Mouse (Mus musculus): ENCODE measurements at regions not wholly inside any gene's neighbourhood (a gene's known extent, or its start where the extent isn't known, plus 50 kb on each side); places are given as distances from the start of the nearest gene placed in this dataset.

GRCm38 (mm10) chr4:105459991-105460688 lies 303.0 kb downstream of the Plpp3 start:
- no peak for DNase-seq (ENCODE audit: low spot score in 2 of 2)

DNA sequence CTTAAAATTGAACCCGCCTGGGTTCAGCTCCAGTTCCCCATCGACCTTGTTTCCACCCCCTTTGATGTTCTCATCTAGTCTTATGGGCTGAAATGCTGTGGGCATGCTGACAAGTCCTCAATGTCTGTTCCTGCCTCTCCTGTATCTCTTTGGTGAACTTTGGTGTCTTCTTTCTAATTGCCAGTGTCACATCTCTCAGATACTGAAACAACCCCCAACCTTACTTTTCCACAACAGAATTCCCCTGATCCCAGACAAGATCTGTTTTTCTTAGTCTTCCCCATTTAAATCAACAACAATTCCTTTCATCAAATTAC lies 303.5 kb downstream of the Plpp3 start:
- no peak for DNase-seq (ENCODE audit: low spot score in 2 of 2)

DNA sequence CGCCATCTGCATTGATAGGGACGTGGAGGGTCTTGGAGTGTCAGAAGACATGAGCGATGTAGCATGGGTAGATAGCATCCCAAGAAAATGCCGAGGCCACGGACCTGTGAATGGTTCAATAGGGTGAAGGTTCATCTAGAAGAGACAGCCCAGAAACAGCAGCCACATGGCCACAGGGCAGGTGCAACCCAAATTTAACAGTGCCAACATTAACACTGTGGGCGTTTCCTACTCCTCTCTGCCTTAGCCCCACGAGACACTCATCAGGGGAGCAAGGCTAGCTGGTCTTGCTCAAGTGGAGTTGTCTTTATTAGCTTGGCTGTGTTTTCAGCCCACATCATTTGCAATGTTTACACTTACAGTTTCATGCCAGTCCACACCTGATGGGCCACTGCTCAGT lies 310.7 kb downstream of the Plpp3 start:
- no peak for DNase-seq (ENCODE audit: low spot score in 2 of 2)

GRCm38 (mm10) chr4:105469300-105469821 lies 312.2 kb downstream of the Plpp3 start:
- no peak for DNase-seq (ENCODE audit: low spot score in 2 of 2)

DNA sequence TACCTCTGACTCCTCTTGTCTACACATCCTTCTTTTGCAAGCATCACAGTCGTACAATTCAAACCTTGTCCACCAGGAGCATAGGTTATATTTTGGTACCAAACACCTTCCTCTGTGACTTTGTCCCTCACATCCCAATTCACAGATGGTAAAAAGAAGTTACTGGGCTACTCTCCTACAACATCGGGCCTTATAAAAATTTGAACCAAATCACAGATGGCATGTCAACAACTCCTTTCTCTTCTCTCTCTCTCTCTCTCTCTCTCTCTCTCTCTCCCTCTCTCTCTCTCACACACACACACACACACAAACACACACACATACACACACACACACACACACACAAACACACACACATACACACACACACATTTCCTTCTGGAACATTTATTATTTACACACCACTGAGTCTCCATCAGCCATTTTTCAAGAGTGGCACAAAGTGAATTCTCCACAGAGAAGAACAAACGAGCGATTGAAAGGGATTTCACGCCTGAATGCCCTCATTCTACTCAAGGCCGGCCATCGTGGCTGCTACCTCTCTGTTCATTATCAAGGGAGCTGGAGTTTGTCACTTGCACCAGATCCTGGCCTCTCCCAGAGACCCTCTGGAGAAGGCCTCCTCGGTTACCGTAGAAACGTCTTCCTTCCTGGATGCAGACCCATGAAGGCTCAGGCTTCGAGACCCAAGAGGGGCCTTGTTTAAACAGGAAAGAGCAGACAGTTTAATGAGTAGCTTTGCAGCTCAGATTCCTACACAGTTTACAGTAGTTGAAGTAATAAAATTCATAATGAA lies 314.7 kb upstream of the Gm12728 start:
- peak; percentile 24 to 54 for DNase-seq (ENCODE audit: low spot score in 2 of 2)

- DNase-seq (ENCODE audit: low spot score in 2 of 2), result no peak
Measured at GRCm38 (mm10) chr4:105476332-105476731, 313.3 kb upstream of the Gm12728 start.

- DNase-seq (ENCODE audit: low spot score in 2 of 2), result no peak
Measured at GRCm38 (mm10) chr4:105486376-105486775, 303.3 kb upstream of the Gm12728 start.

GRCm38 (mm10) chr4:105496176-105496575 lies 293.5 kb upstream of the Gm12728 start:
- DNase-seq (ENCODE audit: low spot score in 2 of 2), result no peak

DNA sequence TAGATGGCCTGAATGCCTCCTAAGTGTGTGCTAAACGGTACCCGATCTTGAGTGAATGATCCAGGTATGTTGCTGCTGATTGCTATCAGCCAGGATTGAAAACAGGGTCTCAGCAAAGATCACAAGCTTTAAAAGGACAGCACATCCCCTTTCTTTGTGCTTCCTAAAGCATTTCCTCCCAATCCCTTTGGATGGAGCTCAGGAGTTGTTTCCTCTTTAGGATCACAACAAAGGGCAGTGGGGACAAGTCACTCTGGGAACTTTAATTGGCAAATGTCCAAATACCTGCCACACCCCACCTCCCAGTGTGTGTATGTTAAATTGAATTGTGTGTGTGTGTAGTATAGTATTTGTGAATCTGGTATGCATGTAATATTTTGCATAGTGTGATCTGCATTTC lies 283.5 kb upstream of the Gm12728 start:
- DNase-seq (ENCODE audit: low spot score in 2 of 2), result no peak

GRCm38 (mm10) chr4:105507221-105507620 lies 282.4 kb upstream of the Gm12728 start:
- no peak for DNase-seq (ENCODE audit: low spot score in 2 of 2)

GRCm38 (mm10) chr4:105509091-105509490 lies 280.6 kb upstream of the Gm12728 start:
- no peak for DNase-seq (ENCODE audit: low spot score in 2 of 2)

GRCm38 (mm10) chr4:105510406-105510805 lies 279.3 kb upstream of the Gm12728 start:
- DNase-seq (ENCODE audit: low spot score in 2 of 2), result no peak

- no peak for DNase-seq (ENCODE audit: low spot score in 2 of 2)
Measured at GRCm38 (mm10) chr4:105525135-105525534, 264.5 kb upstream of the Gm12728 start.

GRCm38 (mm10) chr4:105526755-105527154 lies 262.9 kb upstream of the Gm12728 start:
- no peak for DNase-seq (ENCODE audit: low spot score in 2 of 2)

DNA sequence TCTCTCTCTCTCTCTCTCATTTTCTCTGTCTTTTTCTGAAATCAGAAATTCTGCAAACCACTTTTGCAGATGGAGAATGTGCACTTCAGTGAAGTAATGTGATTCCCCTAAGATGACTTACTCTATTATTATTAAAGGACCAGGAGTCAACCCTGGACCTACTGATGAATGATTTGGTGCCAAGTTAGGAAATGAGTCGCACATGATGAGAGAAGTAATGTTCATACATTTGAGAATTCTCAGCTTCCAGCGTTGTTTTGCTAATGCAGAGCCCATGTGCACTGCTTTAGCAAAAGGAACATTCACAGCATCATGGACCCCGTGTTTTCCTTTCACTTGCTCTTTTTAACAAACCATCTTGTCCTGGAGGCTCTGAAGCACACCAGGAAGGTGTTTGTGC lies 262.4 kb upstream of the Gm12728 start:
- DNase-seq (ENCODE audit: low spot score in 2 of 2), result no peak

DNA sequence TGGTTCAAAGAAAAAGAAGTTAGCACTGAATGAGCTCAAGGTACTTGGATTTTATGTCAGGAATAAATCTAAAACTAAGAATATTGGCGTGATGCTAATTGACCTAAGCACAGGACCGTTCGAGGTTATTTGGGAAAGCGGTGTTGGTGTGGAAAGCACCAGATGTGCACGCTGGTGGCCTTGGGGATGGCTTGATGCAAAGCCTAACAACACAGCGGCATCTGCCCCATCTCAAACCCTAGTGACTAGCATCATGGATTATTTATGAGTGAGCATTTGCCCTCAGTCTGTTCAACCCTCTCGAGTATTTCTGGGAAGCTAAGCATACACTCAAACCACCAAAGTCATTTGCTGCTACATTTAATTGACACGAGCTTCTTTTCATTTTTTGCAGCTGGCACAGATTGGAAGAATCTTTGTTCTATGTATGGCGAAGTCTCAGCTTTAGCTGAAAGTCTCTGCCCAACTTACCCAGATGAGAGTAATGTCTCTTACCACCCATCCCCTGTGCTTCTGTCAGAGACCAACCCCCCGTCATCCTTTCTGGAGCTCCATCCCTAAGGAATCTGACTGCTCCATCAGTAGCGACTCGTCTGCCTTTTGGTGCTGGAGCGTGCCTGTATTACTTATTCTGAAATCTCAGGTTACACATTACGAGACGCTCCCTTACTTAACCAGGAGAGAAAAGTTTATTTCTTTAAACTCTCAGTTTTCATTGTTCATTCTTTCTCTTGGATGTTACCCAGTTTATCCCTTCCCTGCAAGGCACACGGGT lies 257.8 kb upstream of the Gm12728 start:
- no peak for DNase-seq (ENCODE audit: low spot score in 2 of 2)

- no peak for DNase-seq (ENCODE audit: low spot score in 2 of 2)
Measured at GRCm38 (mm10) chr4:105535451-105535850, 254.2 kb upstream of the Gm12728 start.

DNA sequence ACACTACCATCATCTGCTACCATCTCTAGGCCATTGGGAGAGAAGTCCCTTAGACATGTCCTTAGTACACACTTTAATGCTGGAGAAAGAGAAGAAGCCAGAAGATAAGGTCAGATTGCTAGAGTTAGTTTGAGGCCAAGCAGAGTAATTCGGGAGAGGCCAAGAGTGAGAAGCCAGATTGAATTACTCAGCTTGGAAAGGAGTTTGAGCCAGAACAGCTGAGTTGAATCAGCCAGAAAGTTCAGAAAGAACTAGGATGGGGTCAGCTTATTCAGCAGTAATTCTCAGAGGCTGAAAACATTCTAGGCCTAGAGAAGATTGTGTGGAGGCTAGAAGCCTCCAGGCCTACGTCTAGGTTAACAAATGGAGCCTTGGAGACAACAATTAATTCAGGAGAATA lies 244.2 kb upstream of the Gm12728 start:
- no peak for DNase-seq (ENCODE audit: low spot score in 2 of 2)

GRCm38 (mm10) chr4:105549744-105550440 lies 239.8 kb upstream of the Gm12728 start:
- no peak for DNase-seq (ENCODE audit: low spot score in 2 of 2)

DNA sequence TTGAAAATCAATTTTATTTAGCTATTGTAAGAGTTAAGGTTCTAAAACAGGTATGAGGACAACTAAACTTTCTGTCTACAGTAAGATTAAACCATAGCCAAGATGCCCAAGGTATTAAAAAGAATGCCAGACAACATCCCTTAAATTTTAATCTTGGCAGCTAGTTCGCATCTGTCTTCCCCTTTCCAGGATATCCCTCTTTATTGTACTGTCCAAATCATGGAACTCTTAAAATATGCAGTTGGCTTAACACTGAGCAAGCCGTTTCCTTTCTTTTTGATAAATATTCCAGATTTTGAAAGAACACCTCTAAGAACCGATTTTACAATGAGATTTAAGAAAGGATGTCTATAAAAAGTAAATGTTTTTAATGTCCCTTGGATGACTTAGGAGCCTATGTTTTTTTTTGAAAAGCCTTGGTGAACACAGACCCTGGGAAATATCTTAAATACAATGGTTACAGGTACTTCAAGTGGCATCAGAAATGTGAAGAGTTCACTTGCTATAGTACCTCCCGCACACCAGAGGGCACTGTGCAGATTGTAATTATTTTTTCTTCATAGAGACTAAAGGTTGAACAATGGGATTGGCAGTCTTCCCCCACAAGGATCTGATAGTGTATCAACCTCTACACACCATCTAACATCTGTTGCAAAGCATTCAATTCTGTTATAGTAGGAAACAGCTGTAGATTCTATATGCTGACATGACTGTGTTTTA lies 237.5 kb upstream of the Gm12728 start:
- no peak for DNase-seq (ENCODE audit: low spot score in 2 of 2)

DNA sequence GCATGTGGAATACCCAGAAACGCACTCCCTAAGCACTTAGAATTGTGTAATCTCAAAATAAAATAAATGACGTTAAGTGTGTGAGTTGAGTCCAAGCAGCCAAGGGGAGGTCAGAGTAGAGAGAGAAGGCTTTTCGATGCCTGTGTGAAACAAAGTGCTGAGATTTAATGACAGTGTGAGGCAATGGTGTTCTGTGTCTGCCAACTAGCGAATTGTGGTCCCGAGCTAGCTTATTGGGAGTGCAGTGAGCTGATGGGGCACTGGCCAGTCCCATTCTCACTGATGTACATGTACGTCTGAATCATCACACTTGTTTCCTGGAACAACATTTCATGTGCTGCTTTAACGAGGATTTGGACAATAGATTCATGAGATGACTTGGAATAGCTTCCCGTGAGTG lies 234.7 kb upstream of the Gm12728 start:
- no peak for DNase-seq (ENCODE audit: low spot score in 2 of 2)
